In the genomic region with DNA sequence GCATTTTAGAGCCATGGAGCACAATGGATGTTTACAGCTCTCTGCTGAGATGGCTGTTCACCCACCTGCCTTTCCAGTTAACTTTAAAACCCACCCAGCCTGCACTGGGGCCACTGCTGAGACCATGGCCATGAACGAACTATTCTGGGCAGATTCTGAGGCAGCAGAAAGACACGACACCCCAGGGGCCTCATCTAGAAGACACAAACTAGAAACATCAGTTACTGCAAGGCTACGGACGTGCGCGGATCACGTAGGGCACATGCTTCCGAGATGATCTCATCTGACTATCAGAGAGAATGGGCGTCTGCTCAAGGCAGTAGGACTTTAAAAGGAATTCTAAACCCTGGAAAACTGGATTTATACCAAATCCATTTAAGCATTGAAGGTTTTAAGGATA, we compare ENCODE assay signal across 8 mouse cellular contexts.
A peak's percentile ranks its signal among the peaks of the same experiment; 100 is the strongest.
DNase-seq lines count a peak whose midpoint lies in the region; ATAC-seq and TF ChIP-seq lines count a peak whose summit lies in the region.

No protein-coding gene starts in this region.

- 79% methylated on average over 9 of the region's 9 CpGs for WGBS in kidney, adult 2 months
- WGBS in kidney, embryonic 14.5 days = 73% methylated on average over 9 of the region's 9 CpGs
- WGBS in limb, embryonic 15.5 days = 49% methylated on average over 9 of the region's 9 CpGs
- 95% methylated on average over 9 of the region's 9 CpGs for WGBS in thymus, adult 2 months

- no peaks in the 10 kb centered on the region for H3K4me1 ChIP-seq in kidney, adult 2 months (ENCODE audit: control insufficient read depth, insufficient read depth, low read length)
- no peaks in the 10 kb centered on the region for H3K4me1 ChIP-seq in kidney, embryonic 14.5 days (ENCODE audit: control insufficient read depth, insufficient read depth, low read length)
- H3K4me1 ChIP-seq in limb, embryonic 15.5 days = peaks cover 2% of the 10 kb centered on the region; the same call in 1 of the 2 replicates
- no peaks in the 10 kb centered on the region for H3K4me1 ChIP-seq in thymus, adult 2 months (replicated peaks; ENCODE audit: control insufficient read depth, insufficient read depth, low read length)

- no peak overlapping the region for H3K9ac ChIP-seq in kidney, embryonic 14.5 days (ENCODE audit: low read depth, low read length)
- H3K9ac ChIP-seq in limb, embryonic 15.5 days = no peak overlapping the region

- no peak overlapping the region for H3K4me2 ChIP-seq in kidney, embryonic 14.5 days (replicated peaks; ENCODE audit: low read depth, low read length)
- no peak overlapping the region for H3K4me2 ChIP-seq in limb, embryonic 15.5 days

- no peak overlapping the region for H3K27ac ChIP-seq in kidney, adult 2 months (ENCODE audit: insufficient read depth, low read depth, low read length)
- no peak overlapping the region; the same call in 1 of the 2 replicates for H3K27ac ChIP-seq in kidney, embryonic 14.5 days (ENCODE audit: low read depth, low read length)
- H3K27ac ChIP-seq in limb, embryonic 15.5 days = peak overlapping the region; percentile 67
- no peak overlapping the region for H3K27ac ChIP-seq in thymus, adult 2 months (ENCODE audit: control insufficient read depth, insufficient read depth, low read length)

- H3K4me3 ChIP-seq in kidney, adult 2 months (ENCODE audit: insufficient read depth, low read depth, low read length) = no peak overlapping the region
- no peak overlapping the region for H3K4me3 ChIP-seq in kidney, embryonic 14.5 days (ENCODE audit: low read length)
- no peak overlapping the region for H3K4me3 ChIP-seq in limb, embryonic 15.5 days
- H3K4me3 ChIP-seq in thymus, adult 2 months (ENCODE audit: control insufficient read depth, insufficient read depth, low read length) = no peak overlapping the region

- peak; percentile 9 for DNase-seq in kidney, adult 2 months
- DNase-seq in adrenal gland, postnatal 10 days = peak; percentile 44
- peak; percentile 95 for DNase-seq in heart, adult 11 months
- DNase-seq in thymus, postnatal 25 days = no peak
- DNase-seq in thymus, adult 2 months = no peak
- DNase-seq in spleen, postnatal 14 days (ENCODE audit: low spot score in 2 of 2) = no peak

- ATAC-seq in kidney, embryonic 14.5 days (ENCODE audit: low FRiP score, low TSS enrichment) = no peak
- peak; percentile 80 for ATAC-seq in limb, embryonic 15.5 days (ENCODE audit: insufficient number of reproducible peaks, low FRiP score, low TSS enrichment, low read depth)

- no peak for TF ChIP-seq CTCF in kidney, adult 2 months (conservative IDR thresholded peaks at IDR 0.05; ENCODE audit: insufficient read depth, insufficient read length, low read depth, low read length)
- no peak for TF ChIP-seq CTCF in thymus, adult 2 months (IDR thresholded peaks at IDR 0.05; ENCODE audit: borderline replicate concordance, control insufficient read depth, extremely low read depth, insufficient read depth, low read length, poor library complexity)

- H3K27me3 ChIP-seq in kidney, adult 2 months (replicated peaks; ENCODE audit: control insufficient read depth, insufficient read depth, low read length) = no peaks in the 10 kb centered on the region
- no peaks in the 10 kb centered on the region for H3K27me3 ChIP-seq in kidney, embryonic 14.5 days (ENCODE audit: control insufficient read depth, insufficient read depth, low read length)
- H3K27me3 ChIP-seq in limb, embryonic 15.5 days = no peaks in the 10 kb centered on the region
- H3K27me3 ChIP-seq in thymus, adult 2 months (ENCODE audit: control insufficient read depth, insufficient read depth, low read length) = no peaks in the 10 kb centered on the region

- H3K36me3 ChIP-seq in kidney, adult 2 months (ENCODE audit: control insufficient read depth, insufficient read depth, low read length) = no peaks in the 10 kb centered on the region
- H3K36me3 ChIP-seq in kidney, embryonic 14.5 days (ENCODE audit: control insufficient read depth, insufficient read depth, low read length) = no peaks in the 10 kb centered on the region; the same call in 1 of the 2 replicates
- no peaks in the 10 kb centered on the region for H3K36me3 ChIP-seq in limb, embryonic 15.5 days
- no peaks in the 10 kb centered on the region for H3K36me3 ChIP-seq in thymus, adult 2 months (ENCODE audit: control insufficient read depth, insufficient read depth, low read length)

- TF ChIP-seq POLR2A in kidney, adult 2 months (IDR thresholded peaks at IDR 0.05; ENCODE audit: low read depth, low read length) = no peak
- TF ChIP-seq POLR2A in thymus, adult 2 months (IDR thresholded peaks at IDR 0.05; ENCODE audit: control insufficient read depth, extremely low read depth, insufficient read depth, low read length, poor library complexity) = no peak

- no peaks in the 10 kb centered on the region for H3K9me3 ChIP-seq in kidney, embryonic 14.5 days (ENCODE audit: control insufficient read depth, low read length)
- H3K9me3 ChIP-seq in limb, embryonic 15.5 days = no peaks in the 10 kb centered on the region

Comparison
In these comparisons a context has a peak if more than half of its experiments do, and no peak if none do; other contexts are left out.
1. DNase-seq: peak in kidney, adult 2 months (single experiment), adrenal gland, postnatal 10 days (single experiment) and heart, adult 11 months (single experiment); none in thymus, postnatal 25 days (single experiment), thymus, adult 2 months (single experiment) and spleen, postnatal 14 days (0 of 2).